Mouse (Mus musculus): Measurements from ENCODE around the gene Abhd17c. TPM values are rescaled to one million over a fixed set of nuclear protein-coding genes. Genes with fewer than 3 reads are reported as not detected.

Abhd17c gene
- polyA plus RNA-seq, 1 experiment from 2014 or later = 34.9 TPM

GRCm38 (mm10) chr7:84164880-84165279 lies 13.2 kb upstream of the Abhd17c start:
- H3K4me1 ChIP-seq (ENCODE audit: control insufficient read depth, insufficient read depth, low read length) = no peaks in the 10 kb centered on the region
- H3K36me3 ChIP-seq (ENCODE audit: control insufficient read depth, insufficient read depth, low read length) = no peaks in the 10 kb centered on the region
- H3K4me2 ChIP-seq (ENCODE audit: low read depth, low read length) = no peak overlapping the region
- WGBS = 79% methylated on average over 4 of the region's 4 CpGs
- no peaks in the 10 kb centered on the region for H3K9me3 ChIP-seq (ENCODE audit: control insufficient read depth, low read length)
- ATAC-seq (ENCODE audit: low read depth) (no peak), DNase-seq (ENCODE audit: low spot score) (no peak)
- no peak overlapping the region for H3K9ac ChIP-seq (ENCODE audit: low read depth, low read length)
- H3K4me3 ChIP-seq (ENCODE audit: low read depth, low read length) = no peak overlapping the region
- no peaks in the 10 kb centered on the region for H3K27me3 ChIP-seq (replicated peaks; ENCODE audit: control insufficient read depth, insufficient read depth, low read length)
- H3K27ac ChIP-seq (replicated peaks; ENCODE audit: low read depth, low read length) = no peak overlapping the region

- Histone ChIP-seq H3K36me3 (ENCODE audit: control insufficient read depth, insufficient read depth, low read length) (no peaks in the 10 kb centered on the region), H3K27ac (replicated peaks; ENCODE audit: low read depth, low read length) (no peak overlapping the region), H3K9me3 (ENCODE audit: control insufficient read depth, low read length) (no peaks in the 10 kb centered on the region), H3K4me1 (ENCODE audit: control insufficient read depth, insufficient read depth, low read length) (no peaks in the 10 kb centered on the region), H3K27me3 (replicated peaks; ENCODE audit: control insufficient read depth, insufficient read depth, low read length) (no peaks in the 10 kb centered on the region), H3K4me2 (ENCODE audit: low read depth, low read length) (no peak overlapping the region), H3K4me3 (ENCODE audit: low read depth, low read length) (no peak overlapping the region), H3K9ac (ENCODE audit: low read depth, low read length) (no peak overlapping the region)
- DNase-seq (ENCODE audit: low spot score) (no peak), ATAC-seq (ENCODE audit: low read depth) (no peak)
- 64% methylated on average over 2 of the region's 2 CpGs for WGBS
These were observed 12.7 kb upstream of the Abhd17c start for GRCm38 (mm10) chr7:84164419-84164818.

- no peak overlapping the region for H3K27ac ChIP-seq (replicated peaks; ENCODE audit: low read depth, low read length)
- no peak overlapping the region for H3K4me2 ChIP-seq (ENCODE audit: low read depth, low read length)
- no peak overlapping the region for H3K4me3 ChIP-seq (ENCODE audit: low read depth, low read length)
- H3K36me3 ChIP-seq (ENCODE audit: control insufficient read depth, insufficient read depth, low read length) = no peaks in the 10 kb centered on the region
- no peak for DNase-seq (ENCODE audit: low spot score)
- H3K27me3 ChIP-seq (replicated peaks; ENCODE audit: control insufficient read depth, insufficient read depth, low read length) = no peaks in the 10 kb centered on the region
- H3K9ac ChIP-seq (ENCODE audit: low read depth, low read length) = no peak overlapping the region
- no peaks in the 10 kb centered on the region for H3K9me3 ChIP-seq (ENCODE audit: control insufficient read depth, low read length)
- 57% methylated on average over 4 of the region's 4 CpGs for WGBS
- H3K4me1 ChIP-seq (ENCODE audit: control insufficient read depth, insufficient read depth, low read length) = no peaks in the 10 kb centered on the region
- ATAC-seq (ENCODE audit: low read depth) = no peak
These were observed 11.9 kb upstream of the Abhd17c start for GRCm38 (mm10) chr7:84163585-84163984.

GRCm38 (mm10) chr7:84159414-84159813 lies 7.7 kb upstream of the Abhd17c start:
- Histone ChIP-seq H3K36me3 (ENCODE audit: control insufficient read depth, insufficient read depth, low read length) (no peaks in the 10 kb centered on the region), H3K9me3 (ENCODE audit: control insufficient read depth, low read length) (no peaks in the 10 kb centered on the region), H3K9ac (ENCODE audit: low read depth, low read length) (no peak overlapping the region), H3K27ac (replicated peaks; ENCODE audit: low read depth, low read length) (no peak overlapping the region), H3K4me1 (ENCODE audit: control insufficient read depth, insufficient read depth, low read length) (no peaks in the 10 kb centered on the region), H3K27me3 (replicated peaks; ENCODE audit: control insufficient read depth, insufficient read depth, low read length) (no peaks in the 10 kb centered on the region), H3K4me3 (ENCODE audit: low read depth, low read length) (no peak overlapping the region), H3K4me2 (ENCODE audit: low read depth, low read length) (no peak overlapping the region)
- ATAC-seq (ENCODE audit: low read depth) (no peak), DNase-seq (ENCODE audit: low spot score) (no peak)
- 80% methylated on average over 2 of the region's 2 CpGs for WGBS

GRCm38 (mm10) chr7:84153821-84154220 lies 2.1 kb upstream of the Abhd17c start:
- H3K4me1 ChIP-seq (ENCODE audit: control insufficient read depth, insufficient read depth, low read length) = peaks cover 22% of the 10 kb centered on the region
- WGBS = 89% methylated on average over 4 of the region's 4 CpGs
- no peaks in the 10 kb centered on the region for H3K9me3 ChIP-seq (ENCODE audit: control insufficient read depth, low read length)
- H3K9ac ChIP-seq (ENCODE audit: low read depth, low read length) = no peak overlapping the region
- ATAC-seq (ENCODE audit: low read depth) (no peak), DNase-seq (ENCODE audit: low spot score) (no peak)
- no peak overlapping the region for H3K27ac ChIP-seq (replicated peaks; ENCODE audit: low read depth, low read length)
- no peaks in the 10 kb centered on the region for H3K36me3 ChIP-seq (ENCODE audit: control insufficient read depth, insufficient read depth, low read length)
- no peak overlapping the region for H3K4me3 ChIP-seq (ENCODE audit: low read depth, low read length)
- H3K27me3 ChIP-seq (replicated peaks; ENCODE audit: control insufficient read depth, insufficient read depth, low read length) = no peaks in the 10 kb centered on the region
- no peak overlapping the region for H3K4me2 ChIP-seq (ENCODE audit: low read depth, low read length)

- Histone ChIP-seq H3K9me3 (ENCODE audit: control insufficient read depth, low read length) (no peaks in the 10 kb centered on the region), H3K4me1 (ENCODE audit: control insufficient read depth, insufficient read depth, low read length) (peaks cover 25% of the 10 kb centered on the region), H3K4me2 (ENCODE audit: low read depth, low read length) (peak overlapping the region; percentile 49; the same call in 1 of the 2 replicates), H3K9ac (ENCODE audit: low read depth, low read length) (no peak overlapping the region), H3K4me3 (ENCODE audit: low read depth, low read length) (no peak overlapping the region), H3K36me3 (ENCODE audit: control insufficient read depth, insufficient read depth, low read length) (no peaks in the 10 kb centered on the region), H3K27me3 (replicated peaks; ENCODE audit: control insufficient read depth, insufficient read depth, low read length) (no peaks in the 10 kb centered on the region), H3K27ac (replicated peaks; ENCODE audit: low read depth, low read length) (no peak overlapping the region)
- no peak for DNase-seq (ENCODE audit: low spot score)
- no peak for ATAC-seq (ENCODE audit: low read depth)
- WGBS = 74% methylated on average over 4 of the region's 4 CpGs
These were observed 1.1 kb upstream of the Abhd17c start for GRCm38 (mm10) chr7:84152821-84153220.

- Histone ChIP-seq H3K27ac (replicated peaks; ENCODE audit: low read depth, low read length) (0 out of 2 replicates have a peak overlapping the region, but pooled peaks have one; percentile 93), H3K27me3 (replicated peaks; ENCODE audit: control insufficient read depth, insufficient read depth, low read length) (no peaks in the 10 kb centered on the region), H3K4me2 (ENCODE audit: low read depth, low read length) (peak overlapping the region; percentile 49), H3K4me1 (ENCODE audit: control insufficient read depth, insufficient read depth, low read length) (peaks cover 25% of the 10 kb centered on the region), H3K4me3 (ENCODE audit: low read depth, low read length) (peak overlapping the region; percentile 86), H3K9ac (ENCODE audit: low read depth, low read length) (0 out of 2 replicates have a peak overlapping the region, but pooled peaks have one; percentile 92), H3K36me3 (ENCODE audit: control insufficient read depth, insufficient read depth, low read length) (no peaks in the 10 kb centered on the region), H3K9me3 (ENCODE audit: control insufficient read depth, low read length) (no peaks in the 10 kb centered on the region)
- DNase-seq (ENCODE audit: low spot score) = no peak
- WGBS = 62% methylated on average over 6 of the region's 6 CpGs
- ATAC-seq (ENCODE audit: low read depth) = no peak
These were observed 681 bp upstream of the Abhd17c start for GRCm38 (mm10) chr7:84152374-84152773.

- peak overlapping the region; percentile 86 for H3K4me3 ChIP-seq (ENCODE audit: low read depth, low read length)
- peak; percentile 97 for ATAC-seq (ENCODE audit: low read depth)
These were observed 254 bp upstream of the Abhd17c start for GRCm38 (mm10) chr7:84151960-84152334.

GRCm38 (mm10) chr7:84150361-84151000 lies 1.2 kb downstream of the Abhd17c start:
- H3K27ac ChIP-seq (replicated peaks; ENCODE audit: low read depth, low read length) = no peak overlapping the region
- no peaks in the 10 kb centered on the region for H3K9me3 ChIP-seq (ENCODE audit: control insufficient read depth, low read length)
- no peak for DNase-seq (ENCODE audit: low spot score)
- WGBS = 6% methylated on average over 13 of the region's 13 CpGs
- peak overlapping the region; percentile 92 for H3K9ac ChIP-seq (ENCODE audit: low read depth, low read length)
- H3K4me1 ChIP-seq (ENCODE audit: control insufficient read depth, insufficient read depth, low read length) = peaks cover 31% of the 10 kb centered on the region
- peak overlapping the region; percentile 86 for H3K4me3 ChIP-seq (ENCODE audit: low read depth, low read length)
- no peaks in the 10 kb centered on the region for H3K36me3 ChIP-seq (ENCODE audit: control insufficient read depth, insufficient read depth, low read length)
- H3K27me3 ChIP-seq (replicated peaks; ENCODE audit: control insufficient read depth, insufficient read depth, low read length) = no peaks in the 10 kb centered on the region
- H3K4me2 ChIP-seq (ENCODE audit: low read depth, low read length) = peak overlapping the region; percentile 91
- ATAC-seq (ENCODE audit: low read depth) = no peak

More at GRCm38 (mm10) chr7:84151960-84152334, 254 bp upstream of the Abhd17c start:
- peak overlapping the region; percentile 93 for H3K27ac ChIP-seq (replicated peaks; ENCODE audit: low read depth, low read length)
- no peaks in the 10 kb centered on the region for H3K27me3 ChIP-seq (replicated peaks; ENCODE audit: control insufficient read depth, insufficient read depth, low read length)
- H3K9me3 ChIP-seq (ENCODE audit: control insufficient read depth, low read length) = no peaks in the 10 kb centered on the region
- peak; percentile 99 for DNase-seq (ENCODE audit: low spot score)
- peak overlapping the region; percentile 91 for H3K4me2 ChIP-seq (ENCODE audit: low read depth, low read length)
- H3K9ac ChIP-seq (ENCODE audit: low read depth, low read length) = peak overlapping the region; percentile 92
- 0% methylated on average over 10 of the region's 55 CpGs for WGBS
- H3K4me1 ChIP-seq (ENCODE audit: control insufficient read depth, insufficient read depth, low read length) = peaks cover 25% of the 10 kb centered on the region
- H3K36me3 ChIP-seq (ENCODE audit: control insufficient read depth, insufficient read depth, low read length) = no peaks in the 10 kb centered on the region

All from embryonic facial prominence, embryonic 14.5 days (tissue).